ENCODE assay signal across 8 mouse cellular contexts in the genomic region with DNA sequence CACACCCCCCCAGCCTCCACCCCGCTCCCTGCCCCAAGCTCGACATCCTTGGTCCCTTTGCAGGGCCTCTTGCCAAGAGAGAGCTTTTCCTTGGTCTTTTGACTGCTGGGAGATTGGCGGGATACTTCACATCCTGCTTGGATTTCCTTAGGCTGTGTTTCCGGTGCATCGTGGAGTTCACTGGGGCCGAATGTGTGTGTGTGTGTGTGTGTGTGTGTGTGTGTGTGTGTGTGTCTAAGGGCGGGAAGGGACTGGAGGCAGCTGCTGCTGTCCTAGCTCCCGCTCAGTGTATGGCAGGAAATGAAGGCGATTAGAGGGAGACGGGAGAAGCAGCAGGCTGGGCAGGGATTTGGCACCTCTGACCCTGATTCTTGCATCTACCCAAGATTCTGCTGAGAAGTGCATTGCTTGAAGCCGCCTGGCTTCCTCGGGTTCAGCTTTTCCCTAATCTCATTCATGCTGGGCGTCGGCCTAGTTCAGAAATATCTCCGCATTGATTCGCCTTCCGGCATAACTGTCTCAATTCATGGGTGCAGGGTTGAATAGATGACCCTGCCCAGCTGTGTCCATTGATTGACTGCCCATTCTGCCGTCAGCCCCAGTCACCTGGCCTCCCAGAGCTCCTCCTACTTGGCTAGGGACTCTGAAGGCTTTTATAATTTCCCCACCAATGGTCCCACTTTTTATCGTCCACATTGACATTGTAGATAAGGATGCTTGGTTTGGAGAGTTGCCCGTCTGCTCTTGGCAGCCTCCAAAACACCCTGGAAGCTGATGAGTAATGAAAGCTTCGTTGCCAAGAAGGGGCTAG. TPM values are rescaled to one million over a fixed set of nuclear protein-coding genes. Genes with fewer than 3 reads are reported as not detected.
DNase-seq lines count a peak whose midpoint lies in the region; ATAC-seq and TF ChIP-seq lines count a peak whose summit lies in the region.

No protein-coding gene starts in this region.

- no peak overlapping the region for H3K9ac ChIP-seq in forebrain, embryonic 15.5 days (replicated peaks)
- peak overlapping the region; percentile 10; the same call in 1 of the 2 replicates for H3K9ac ChIP-seq in hindbrain, embryonic 13.5 days
- H3K9ac ChIP-seq in limb, embryonic 14.5 days (ENCODE audit: low read depth, low read length, severe bottlenecking): no peak overlapping the region
- no peak overlapping the region for H3K9ac ChIP-seq in midbrain, embryonic 14.5 days (replicated peaks; ENCODE audit: low read length)

- H3K9me3 ChIP-seq in forebrain, embryonic 15.5 days: no peaks in the 10 kb centered on the region
- no peaks in the 10 kb centered on the region for H3K9me3 ChIP-seq in hindbrain, embryonic 13.5 days
- H3K9me3 ChIP-seq in limb, embryonic 14.5 days (ENCODE audit: control insufficient read depth, low read length): no peaks in the 10 kb centered on the region
- no peaks in the 10 kb centered on the region for H3K9me3 ChIP-seq in midbrain, embryonic 14.5 days (ENCODE audit: control insufficient read depth, low read length)

- 45% methylated on average over 21 of the region's 21 CpGs for WGBS in forebrain, embryonic 15.5 days
- 60% methylated on average over 21 of the region's 21 CpGs for WGBS in hindbrain, embryonic 13.5 days
- 55% methylated on average over 21 of the region's 21 CpGs for WGBS in limb, embryonic 14.5 days
- 55% methylated on average over 21 of the region's 21 CpGs for WGBS in midbrain, embryonic 14.5 days

- peaks cover 31% of the 10 kb centered on the region for H3K4me1 ChIP-seq in forebrain, embryonic 15.5 days
- H3K4me1 ChIP-seq in hindbrain, embryonic 13.5 days (replicated peaks): peaks cover 40% of the 10 kb centered on the region
- H3K4me1 ChIP-seq in limb, embryonic 14.5 days (ENCODE audit: control insufficient read depth, insufficient read depth, low read length): peaks cover 25% of the 10 kb centered on the region
- peaks cover 11% of the 10 kb centered on the region; the same call in 1 of the 2 replicates for H3K4me1 ChIP-seq in midbrain, embryonic 14.5 days (ENCODE audit: control insufficient read depth, insufficient read depth, low read length)

- peak; percentile 38; the same call in 1 of the 2 replicates for ATAC-seq in forebrain, embryonic 15.5 days (replicated peaks)
- ATAC-seq in hindbrain, embryonic 13.5 days (ENCODE audit: low FRiP score): 0 out of 2 replicates have a peak, but pooled peaks have one; percentile 17
- ATAC-seq in limb, embryonic 14.5 days (ENCODE audit: low FRiP score, low read depth): 0 out of 2 replicates have a peak, but pooled peaks have one; percentile 14
- ATAC-seq in midbrain, embryonic 14.5 days (ENCODE audit: low FRiP score, low TSS enrichment): 0 out of 2 replicates have a peak, but pooled peaks have one; percentile 40

- no peak overlapping the region for H3K4me3 ChIP-seq in layer of hippocampus, adult 2 months
- H3K4me3 ChIP-seq in forebrain, embryonic 15.5 days: no peak overlapping the region
- H3K4me3 ChIP-seq in hindbrain, embryonic 13.5 days: no peak overlapping the region
- no peak overlapping the region for H3K4me3 ChIP-seq in limb, embryonic 14.5 days (replicated peaks; ENCODE audit: low read length)
- H3K4me3 ChIP-seq in midbrain, embryonic 14.5 days (replicated peaks; ENCODE audit: low read depth, low read length): no peak overlapping the region

- no peaks in the 10 kb centered on the region for H3K27me3 ChIP-seq in forebrain, embryonic 15.5 days
- no peaks in the 10 kb centered on the region for H3K27me3 ChIP-seq in hindbrain, embryonic 13.5 days
- no peaks in the 10 kb centered on the region for H3K27me3 ChIP-seq in limb, embryonic 14.5 days (ENCODE audit: control insufficient read depth, insufficient read depth, low read length)
- H3K27me3 ChIP-seq in midbrain, embryonic 14.5 days (ENCODE audit: control insufficient read depth, insufficient read depth, low read length): no peaks in the 10 kb centered on the region

- TF ChIP-seq POLR2A in limb, embryonic 14.5 days (IDR thresholded peaks at IDR 0.05; ENCODE audit: borderline replicate concordance, extremely low read depth, insufficient read depth, insufficient read length): no peak

- DNase-seq in layer of hippocampus, adult 2 months (ENCODE audit: low spot score in 2 of 2): peak in 1 of 2 experiments; percentile 25
- no peak for DNase-seq in layer of hippocampus, postnatal 10 days (ENCODE audit: low spot score in 2 of 2)
- peak; percentile 44 for DNase-seq in cerebellum, adult 11 months
- DNase-seq in limb, embryonic 14.5 days (ENCODE audit: low spot score): peak; percentile 36
- peak; percentile 51 for DNase-seq in midbrain, embryonic 14.5 days
- DNase-seq in thymus, postnatal 14 days: no peak

- H3K4me2 ChIP-seq in forebrain, embryonic 15.5 days (replicated peaks): no peak overlapping the region
- H3K4me2 ChIP-seq in hindbrain, embryonic 13.5 days: no peak overlapping the region
- no peak overlapping the region for H3K4me2 ChIP-seq in limb, embryonic 14.5 days (replicated peaks; ENCODE audit: low read depth, low read length, severe bottlenecking)
- H3K4me2 ChIP-seq in midbrain, embryonic 14.5 days (ENCODE audit: low read length): no peak overlapping the region

- 0 out of 2 replicates have a peak, but pooled peaks cover 7% of the 10 kb centered on the region for H3K36me3 ChIP-seq in forebrain, embryonic 15.5 days
- H3K36me3 ChIP-seq in hindbrain, embryonic 13.5 days: peaks cover 25% of the 10 kb centered on the region
- peaks cover 19% of the 10 kb centered on the region; the same call in 1 of the 2 replicates for H3K36me3 ChIP-seq in limb, embryonic 14.5 days (ENCODE audit: control insufficient read depth, insufficient read depth, low read length)
- 0 out of 2 replicates have a peak, but pooled peaks cover 13% of the 10 kb centered on the region for H3K36me3 ChIP-seq in midbrain, embryonic 14.5 days (ENCODE audit: control insufficient read depth, insufficient read depth, low read length)

- peak overlapping the region; percentile 62 for H3K27ac ChIP-seq in layer of hippocampus, adult 2 months
- H3K27ac ChIP-seq in forebrain, embryonic 15.5 days (replicated peaks): peak overlapping the region; percentile 21
- peak overlapping the region; percentile 60; the same call in 1 of the 2 replicates for H3K27ac ChIP-seq in hindbrain, embryonic 13.5 days
- peak overlapping the region; percentile 48; the same call in 1 of the 2 replicates for H3K27ac ChIP-seq in limb, embryonic 14.5 days (replicated peaks; ENCODE audit: low read depth, low read length)
- peak overlapping the region; percentile 37; the same call in 1 of the 2 replicates for H3K27ac ChIP-seq in midbrain, embryonic 14.5 days (replicated peaks; ENCODE audit: low read depth, low read length)

- no peak for TF ChIP-seq CTCF in layer of hippocampus, adult 2 months (conservative IDR thresholded peaks at IDR 0.05)

RNA-seq across cellular contexts. Expression of a gene that starts 9.6 kb away (rescaled TPM):
- 10 to 100 TPM; 11.3 to 12.6 TPM for total RNA-seq in layer of hippocampus, adult 2 months (2021)
- total RNA-seq in layer of hippocampus, postnatal 10 days (2021): 10 to 100 TPM; 34.4 to 36.0 TPM
- 8.5 and 9.0 TPM in 2 replicates for polyA plus RNA-seq in forebrain, embryonic 15.5 days (2015; fragmentation: Nextera tagmentation; extraction: Ambion mirVana)
- 13.2 and 14.9 TPM in 2 replicates for polyA plus RNA-seq in hindbrain, embryonic 13.5 days (2015; fragmentation: Nextera tagmentation; extraction: Ambion mirVana)
- polyA plus RNA-seq in limb, embryonic 14.5 days (2012; rRNA removed): 29.3 and 34.0 TPM in 2 replicates
- 13.3 and 14.3 TPM in 2 replicates for polyA plus RNA-seq in limb, embryonic 14.5 days (2014; fragmentation: Nextera tagmentation; extraction: Ambion mirVana)
- 7.0 and 8.3 TPM in 2 replicates for polyA plus RNA-seq in midbrain, embryonic 14.5 days (2014; fragmentation: Nextera tagmentation; extraction: Ambion mirVana)

RNA-seq across cellular contexts. Expression of a gene that starts 13.3 kb away (rescaled TPM):
- total RNA-seq in layer of hippocampus, adult 2 months (2021): 1 to 10 TPM in 1 of 2 experiments, under 1 TPM in 1; 0.82 to 1.6 TPM
- total RNA-seq in layer of hippocampus, postnatal 10 days (2021): 1 to 10 TPM; 3.6 to 3.7 TPM
- polyA plus RNA-seq in forebrain, embryonic 15.5 days (2015; fragmentation: Nextera tagmentation; extraction: Ambion mirVana): 5.3 and 6.5 TPM in 2 replicates
- 5.0 and 7.9 TPM in 2 replicates for polyA plus RNA-seq in hindbrain, embryonic 13.5 days (2015; fragmentation: Nextera tagmentation; extraction: Ambion mirVana)
- polyA plus RNA-seq in limb, embryonic 14.5 days (2012; rRNA removed): 4.8 and 5.5 TPM in 2 replicates
- 4.2 and 4.7 TPM in 2 replicates for polyA plus RNA-seq in limb, embryonic 14.5 days (2014; fragmentation: Nextera tagmentation; extraction: Ambion mirVana)
- polyA plus RNA-seq in midbrain, embryonic 14.5 days (2014; fragmentation: Nextera tagmentation; extraction: Ambion mirVana): 5.6 and 6.0 TPM in 2 replicates

Comparison
In these comparisons a context has a peak if more than half of its experiments do, and no peak if none do; other contexts are left out.
1. DNase-seq: peak in cerebellum, adult 11 months (single experiment), limb, embryonic 14.5 days (single experiment) and midbrain, embryonic 14.5 days (single experiment); none in layer of hippocampus, postnatal 10 days (0 of 2) and thymus, postnatal 14 days (single experiment).
2. Peak in every context shown above with its lines, with median percentiles within 50 percentile points of each other: H3K27ac ChIP-seq and ATAC-seq.